Mouse (Mus musculus) right cerebral cortex, postnatal 36 days (tissue): ENCODE results near the gene Tlk1.
"Not testable (repeated sequence)": the region's sequence is repeated elsewhere in the genome, so short reads cannot be mapped to it uniquely, and the experiment has no call there.

Experiments
- DNase-seq, 2 experiments: peaks; one replicate each; pipeline ENCODE4 v3.0.0; 2022; ENCODE audit warnings: low spot score in 2 of 2, mixed read lengths in 1 of 2

The Tlk1 gene

GRCm38 (mm10) chr2:70833261-70833660 lies 7.7 kb upstream of the Tlk1 start:
- no peak for DNase-seq

GRCm38 (mm10) chr2:70831709-70832350 lies 6.3 kb upstream of the Tlk1 start:
- no peak for DNase-seq

- DNase-seq, result no peak
These were observed 5.2 kb upstream of the Tlk1 start for GRCm38 (mm10) chr2:70830683-70831082.

GRCm38 (mm10) chr2:70829946-70830610 lies 4.5 kb upstream of the Tlk1 start:
- no peak for DNase-seq

- DNase-seq, result no peak
These were observed 2.3 kb upstream of the Tlk1 start for GRCm38 (mm10) chr2:70827780-70828179.

GRCm38 (mm10) chr2:70826436-70827230 lies 1.1 kb upstream of the Tlk1 start:
- DNase-seq, result no peak

- peak; percentile 53 to 56 for DNase-seq
These were observed 624 bp downstream of the Tlk1 start for GRCm38 (mm10) chr2:70824838-70825370.

GRCm38 (mm10) chr2:70823926-70824800 lies 1.4 kb downstream of the Tlk1 start:
- DNase-seq, result peak in 1 of 2 experiments; percentile 14

- DNase-seq, result no peak
These were observed 2.1 kb downstream of the Tlk1 start for GRCm38 (mm10) chr2:70823434-70823833.

- DNase-seq, result no peak
These were observed 8.6 kb downstream of the Tlk1 start for GRCm38 (mm10) chr2:70816939-70817338.

GRCm38 (mm10) chr2:70816016-70816415 lies 9.5 kb downstream of the Tlk1 start:
- no peak for DNase-seq

GRCm38 (mm10) chr2:70813608-70814007 lies 11.9 kb downstream of the Tlk1 start:
- no peak for DNase-seq

- DNase-seq, result no peak
These were observed 14.1 kb downstream of the Tlk1 start for GRCm38 (mm10) chr2:70811476-70811875.

GRCm38 (mm10) chr2:70809921-70810320 lies 15.6 kb downstream of the Tlk1 start:
- DNase-seq, result no peak

GRCm38 (mm10) chr2:70808681-70809080 lies 16.8 kb downstream of the Tlk1 start:
- no peak for DNase-seq

- not testable (repeated sequence) for DNase-seq
These were observed 17.9 kb downstream of the Tlk1 start for GRCm38 (mm10) chr2:70807678-70808077.

GRCm38 (mm10) chr2:70806020-70806419 lies 19.5 kb downstream of the Tlk1 start:
- no peak for DNase-seq

GRCm38 (mm10) chr2:70803696-70804095 lies 21.8 kb downstream of the Tlk1 start:
- DNase-seq, result not testable (repeated sequence)

- no peak for DNase-seq
These were observed 22.9 kb downstream of the Tlk1 start for GRCm38 (mm10) chr2:70802658-70803057.

GRCm38 (mm10) chr2:70801543-70801942 lies 24.0 kb downstream of the Tlk1 start:
- DNase-seq, result no peak

- no peak for DNase-seq
These were observed 25.1 kb downstream of the Tlk1 start for GRCm38 (mm10) chr2:70800396-70800795.
